Mouse (Mus musculus) stomach, embryonic 16.5 days (tissue): ENCODE measurements around the gene Gng3. TPM values are rescaled to one million over a fixed set of nuclear protein-coding genes. Genes with fewer than 3 reads are reported as not detected.
"Not testable (repeated sequence)": the region's sequence is repeated elsewhere in the genome, so short reads cannot be mapped to it uniquely, and the experiment has no call there.

Experiments used
- ATAC-seq: fragments of 200-750 bp; cut with Nextera tagmentation; 2 replicates; pipeline ENCODE4 v1.8.0; 2017; ENCODE audit warnings: moderate number of reproducible peaks, moderate TSS enrichment; ENCODE audit not compliant: insufficient read depth, low FRiP score
- H3K27ac ChIP-seq: fragments of 300-500 bp; sonication (generic); 2 replicates; pipeline ENCODE4 v1.5.1; 2014; ENCODE audit warnings: low read length
- H3K27me3 ChIP-seq: fragments of 300-500 bp; sonication (generic); 2 replicates; pipeline ENCODE4 v1.6.1; 2014; ENCODE audit warnings: low read length, control low read depth, mixed read lengths; ENCODE audit not compliant: control insufficient read depth, insufficient read depth
- H3K36me3 ChIP-seq: fragments of 300-500 bp; sonication (generic); 2 replicates; pipeline ENCODE4 v1.6.1; 2014; ENCODE audit warnings: low read length; ENCODE audit not compliant: control insufficient read depth, insufficient read depth
- H3K4me1 ChIP-seq: fragments of 300-500 bp; sonication (generic); 2 replicates; pipeline ENCODE4 v1.6.1; 2014; ENCODE audit warnings: low read length, control low read depth, mixed read lengths; ENCODE audit not compliant: control insufficient read depth, insufficient read depth
- H3K4me2 ChIP-seq: fragments of 300-500 bp; sonication (generic); 2 replicates; pipeline ENCODE4 v1.6.1; 2014; ENCODE audit warnings: low read depth, low read length, mixed read lengths
- H3K4me3 ChIP-seq: fragments of 300-500 bp; sonication (generic); replicated peaks from 2 replicates; pipeline ENCODE4 v1.5.1; 2014; ENCODE audit warnings: mild to moderate bottlenecking, low read length
- H3K9ac ChIP-seq: fragments of 300-500 bp; sonication (generic); 2 replicates; pipeline ENCODE4 v1.6.1; 2014; ENCODE audit warnings: low read length
- H3K9me3 ChIP-seq: fragments of 300-500 bp; sonication (generic); replicated peaks from 2 replicates; pipeline ENCODE4 v1.6.1; 2016; ENCODE audit warnings: low read length, control low read depth; ENCODE audit not compliant: control insufficient read depth
- WGBS: fragments of 180-500 bp; shearing (Covaris S2); extraction: QIAGEN DNeasy Blood & Tissue Kit; methylation state at CpG from one replicate; pipeline ENCODE4 v1.1.7; 2014; 5-methylcytosine and 5-hydroxymethylcytosine counted together
- polyA plus RNA-seq: library from polyadenylated mRNA; unstranded; fragments of >200 nt; fragmentation: Nextera tagmentation; extraction: Ambion mirVana; gene quantifications from 2 replicates; pipeline ENCODE4 v1.2.1, GENCODE M21; 2015

Gng3 gene
- polyA plus RNA-seq, 1 experiment from 2014 or later: 10.4 TPM

GRCm38 (mm10) chr19:8836327-8836726 is 2.7 kb downstream of the Gng3 start:
- H3K4me2 ChIP-seq, H3K4me3 ChIP-seq, H3K9me3 ChIP-seq, ATAC-seq, H3K27ac ChIP-seq, H3K9ac ChIP-seq, H3K27me3 ChIP-seq: not testable (repeated sequence)
- H3K4me1 ChIP-seq: peaks cover 16% of the 10 kb centered on the region
- H3K36me3 ChIP-seq: peaks cover 15% of the 10 kb centered on the region; the same call in 1 of the 2 replicates
- WGBS: 96% methylated on average over 10 of the region's 10 CpGs

GRCm38 (mm10) chr19:8832971-8833370 is 6.0 kb downstream of the Gng3 start:
- WGBS: 85% methylated on average over 4 of the region's 4 CpGs
- Histone ChIP-seq H3K9ac (no peak overlapping the region), H3K4me3 (no peak overlapping the region), H3K4me1 (peaks cover under 1% of the 10 kb centered on the region; the same call in 1 of the 2 replicates), H3K27ac (no peak overlapping the region), H3K27me3 (no peaks in the 10 kb centered on the region), H3K9me3 (no peaks in the 10 kb centered on the region), H3K4me2 (no peak overlapping the region), H3K36me3 (peaks cover 38% of the 10 kb centered on the region; the same call in 1 of the 2 replicates)
- no peak for ATAC-seq

DNA sequence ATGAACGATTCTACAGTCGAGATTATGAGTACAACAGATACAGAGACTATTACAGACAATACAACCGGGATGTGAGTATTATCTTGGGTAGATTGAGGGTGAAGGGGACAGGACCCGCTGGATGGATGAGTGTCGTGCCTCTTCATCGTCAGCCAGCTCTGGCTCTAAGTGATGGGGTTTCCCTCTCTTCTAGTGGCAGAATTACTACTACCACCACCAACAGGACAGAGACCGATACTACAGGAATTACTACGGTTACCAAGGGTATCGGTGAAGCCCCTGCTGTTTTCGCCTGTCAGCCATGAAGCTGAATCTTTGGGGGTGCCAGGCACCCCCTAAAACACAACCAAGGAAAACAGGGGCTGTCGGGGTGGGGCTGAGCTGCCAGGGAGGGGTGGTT is 7.7 kb downstream of the Gng3 start:
- no peak for ATAC-seq
- Histone ChIP-seq H3K4me3 (no peak overlapping the region), H3K4me1 (no peaks in the 10 kb centered on the region), H3K9ac (no peak overlapping the region), H3K9me3 (no peaks in the 10 kb centered on the region), H3K27me3 (no peaks in the 10 kb centered on the region), H3K27ac (no peak overlapping the region), H3K4me2 (no peak overlapping the region), H3K36me3 (peaks cover 43% of the 10 kb centered on the region)
- WGBS: 83% methylated on average over 11 of the region's 11 CpGs

DNA sequence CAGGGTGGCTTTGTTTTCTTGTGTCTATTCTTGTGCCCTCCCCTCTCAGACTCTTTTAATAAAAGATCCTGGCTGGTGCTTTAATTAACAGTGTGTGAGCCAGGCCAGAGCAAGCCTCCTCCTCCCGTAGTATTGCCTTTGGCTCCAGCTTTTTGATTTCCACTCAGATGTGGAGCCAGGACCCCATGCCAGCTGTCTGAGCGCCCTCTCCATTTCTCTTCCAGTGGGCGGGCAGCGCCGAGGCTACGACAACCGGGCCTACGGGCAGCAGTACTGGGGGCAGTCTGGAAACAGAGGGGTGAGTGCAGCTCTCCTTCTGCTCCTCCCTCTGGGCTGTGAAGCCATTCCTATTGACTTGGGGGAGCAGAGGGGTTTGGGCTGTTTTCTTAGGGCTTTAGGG is 8.3 kb downstream of the Gng3 start:
- Histone ChIP-seq H3K27me3 (no peaks in the 10 kb centered on the region), H3K27ac (no peak overlapping the region), H3K9ac (no peak overlapping the region), H3K4me3 (no peak overlapping the region), H3K4me2 (no peak overlapping the region), H3K36me3 (peaks cover 45% of the 10 kb centered on the region), H3K9me3 (no peaks in the 10 kb centered on the region), H3K4me1 (no peaks in the 10 kb centered on the region)
- no peak for ATAC-seq
- WGBS: 92% methylated on average over 8 of the region's 8 CpGs

DNA sequence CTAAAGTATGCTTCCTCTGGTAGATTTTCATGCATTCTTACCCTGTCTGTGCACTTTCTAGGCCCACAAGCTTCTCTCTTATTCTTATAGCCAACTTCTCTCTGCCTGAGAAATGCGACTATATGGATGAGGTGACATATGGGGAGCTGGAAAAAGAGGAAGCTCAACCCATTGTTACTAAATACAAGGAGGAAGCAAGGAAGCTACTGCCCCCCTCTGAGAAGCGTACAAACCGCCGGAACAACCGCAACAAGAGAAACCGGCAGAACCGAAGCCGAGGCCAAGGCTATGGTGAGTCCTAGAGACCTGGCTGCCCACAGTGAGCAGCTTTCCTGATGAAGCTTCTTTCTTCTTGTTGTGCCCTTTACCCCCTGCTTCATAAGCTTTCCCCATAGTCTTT is 9.3 kb downstream of the Gng3 start, which contains the start of gene AC129217.1:
TSS of gene AC129217.1 (plus strand) at position 114 of the 400 bp plus-strand sequence.
- H3K36me3 ChIP-seq: peaks cover 52% of the 10 kb centered on the region
- H3K27me3 ChIP-seq: no peaks in the 10 kb centered on the region
- no peak within 1 kb of the TSS for H3K4me3 ChIP-seq
- H3K4me1 ChIP-seq: no peaks in the 10 kb centered on the region
- no peak for ATAC-seq
- H3K9me3 ChIP-seq: no peaks in the 10 kb centered on the region
- H3K4me2 ChIP-seq: no peak within 1 kb of the TSS
- 92% methylated on average over 8 of the region's 8 CpGs for WGBS
- no peak within 1 kb of the TSS for H3K27ac ChIP-seq
- H3K9ac ChIP-seq: no peak within 1 kb of the TSS

DNA sequence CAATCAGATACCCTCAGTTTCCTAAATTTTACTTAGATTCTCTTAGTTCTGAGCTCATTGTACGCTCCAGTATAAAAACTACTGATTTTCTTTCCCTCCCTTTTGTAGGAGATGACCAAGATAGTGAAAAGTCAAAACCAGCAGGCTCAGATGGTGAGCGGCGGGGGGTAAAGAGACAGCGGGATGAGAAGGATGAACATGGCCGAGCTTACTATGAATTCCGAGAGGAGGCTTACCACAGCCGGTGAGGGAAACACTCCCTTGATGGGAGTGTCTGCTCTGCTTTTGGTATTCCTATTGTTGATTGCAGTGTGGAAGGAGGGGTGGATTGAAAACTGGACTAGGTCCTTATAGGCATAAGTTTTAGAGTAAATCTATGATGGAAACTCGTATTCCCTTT is 16.3 kb downstream of the Gng3 start:
- no peak for ATAC-seq
- no peak overlapping the region for H3K27ac ChIP-seq
- 69% methylated on average over 8 of the region's 8 CpGs for WGBS
- no peaks in the 10 kb centered on the region for H3K9me3 ChIP-seq
- H3K4me1 ChIP-seq: peaks cover 17% of the 10 kb centered on the region
- H3K4me3 ChIP-seq: peak overlapping the region; percentile 100
- peak overlapping the region; percentile 51 for H3K9ac ChIP-seq
- H3K4me2 ChIP-seq: peak overlapping the region; percentile 89
- peaks cover 26% of the 10 kb centered on the region for H3K36me3 ChIP-seq
- H3K27me3 ChIP-seq: no peaks in the 10 kb centered on the region

- Histone ChIP-seq H3K27ac (peak overlapping the region; percentile 99), H3K9me3 (no peaks in the 10 kb centered on the region), H3K9ac (peak overlapping the region; percentile 98), H3K4me2 (peak overlapping the region; percentile 89), H3K27me3 (no peaks in the 10 kb centered on the region), H3K36me3 (peaks cover 21% of the 10 kb centered on the region), H3K4me1 (peaks cover 27% of the 10 kb centered on the region), H3K4me3 (peak overlapping the region; percentile 100)
- no peak for ATAC-seq
- WGBS: under 1% methylated on average over 7 of the region's 7 CpGs
Measured at GRCm38 (mm10) chr19:8821146-8821545, 17.8 kb downstream of the Gng3 start.

GRCm38 (mm10) chr19:8820424-8820956 is 18.5 kb downstream of the Gng3 start:
- peaks cover 27% of the 10 kb centered on the region for H3K4me1 ChIP-seq
- WGBS: 1% methylated on average over 48 of the region's 48 CpGs
- ATAC-seq: peak; percentile 22

DNA sequence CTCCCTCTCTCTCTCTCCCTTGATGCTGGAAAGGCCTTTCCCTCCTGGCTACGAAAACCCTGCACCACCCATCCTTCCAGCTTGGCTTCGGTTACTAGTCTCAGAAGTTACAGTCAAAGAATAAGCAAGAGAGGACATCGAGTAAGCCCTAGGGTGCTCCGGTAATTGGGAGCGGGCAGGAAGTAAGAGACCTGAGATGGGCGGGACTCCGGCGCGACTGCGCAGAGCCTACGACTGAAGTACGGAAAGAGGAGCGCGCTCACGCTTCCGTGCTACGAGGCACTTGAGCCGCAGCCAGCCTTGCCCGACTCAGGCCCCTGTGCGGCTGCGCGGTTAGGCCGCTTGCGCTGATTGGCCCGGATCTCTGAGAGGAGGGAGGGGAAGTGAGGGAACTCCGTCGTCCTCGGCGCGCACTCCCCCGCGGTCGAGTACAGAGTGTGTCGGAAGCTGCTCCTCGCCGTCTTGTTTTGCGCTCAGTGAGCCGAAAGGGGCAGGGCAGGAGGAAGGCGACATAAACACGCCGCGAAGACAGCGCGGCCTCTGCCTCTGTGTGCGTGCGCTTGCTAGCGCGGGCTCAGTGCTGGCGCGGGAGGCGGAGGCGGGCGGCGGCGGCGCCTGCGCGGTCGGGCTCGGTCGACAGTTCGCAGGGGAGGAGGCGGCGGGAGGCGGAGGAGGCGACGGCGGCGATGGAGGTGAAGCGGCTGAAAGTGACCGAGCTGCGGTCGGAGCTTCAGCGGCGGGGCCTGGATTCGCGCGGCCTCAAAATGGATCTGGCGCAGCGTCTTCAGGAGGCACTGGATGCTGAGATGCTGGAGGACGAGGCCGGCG is 19.2 kb downstream of the Gng3 start, which contains the start of gene Hnrnpul2:
TSS of gene Hnrnpul2 (plus strand) at position 415 of the 828 bp plus-strand sequence.
- peaks cover 27% of the 10 kb centered on the region for H3K4me1 ChIP-seq
- peak within 1 kb of the TSS; percentile 99 for H3K27ac ChIP-seq
- no peaks in the 10 kb centered on the region for H3K27me3 ChIP-seq
- WGBS: under 1% methylated on average over 83 of the region's 83 CpGs
- H3K4me3 ChIP-seq: peak within 1 kb of the TSS; percentile 100
- peak within 1 kb of the TSS; percentile 89 for H3K4me2 ChIP-seq
- ATAC-seq: peak; percentile 96
- H3K9ac ChIP-seq: peak within 1 kb of the TSS; percentile 98
- H3K36me3 ChIP-seq: peaks cover 12% of the 10 kb centered on the region
- H3K9me3 ChIP-seq: no peaks in the 10 kb centered on the region

More at GRCm38 (mm10) chr19:8820424-8820956, 18.5 kb downstream of the Gng3 start:
- Histone ChIP-seq H3K27me3 (no peaks in the 10 kb centered on the region), H3K4me2 (peak overlapping the region; percentile 89), H3K9ac (peak overlapping the region; percentile 98), H3K27ac (peak overlapping the region; percentile 99), H3K36me3 (peaks cover 19% of the 10 kb centered on the region), H3K9me3 (no peaks in the 10 kb centered on the region), H3K4me3 (peak overlapping the region; percentile 100)
